Mouse (Mus musculus): ENCODE measurements at regions not wholly inside any gene's neighbourhood (a gene's known extent, or its start where the extent isn't known, plus 50 kb on each side); places are given as distances from the start of the nearest gene placed in this dataset.

GRCm38 (mm10) chr8:26336906-26337650, 217.7 kb downstream of the Gm45692 start:
- TF ChIP-seq CTCF (IDR thresholded peaks at IDR 0.05; ENCODE audit: low read depth), result no peak
- no peak for TF ChIP-seq EP300 (optimal IDR thresholded peaks at IDR 0.05)
